Mouse (Mus musculus) midbrain, embryonic 13.5 days (tissue): ENCODE measurements around the gene Rpl22. TPM values are rescaled to one million over a fixed set of nuclear protein-coding genes. Genes with fewer than 3 reads are reported as not detected.

Experiments
- ATAC-seq: fragments of 200-750 bp; cut with Nextera tagmentation; 2 replicates; pipeline ENCODE4 v1.8.0; 2017; ENCODE audit warnings: mild to moderate bottlenecking, moderate TSS enrichment, moderate library complexity
- H3K27ac ChIP-seq: fragments of 300-500 bp; sonication (generic); 2 replicates; pipeline ENCODE4 v1.5.1; 2015; ENCODE audit warnings: inconsistent platforms, mild to moderate bottlenecking, moderate library complexity
- H3K27me3 ChIP-seq: fragments of 300-500 bp; sonication (generic); 2 replicates; pipeline ENCODE4 v1.6.1; 2015; ENCODE audit warnings: mild to moderate bottlenecking, inconsistent platforms
- H3K36me3 ChIP-seq: fragments of 300-500 bp; sonication (generic); 2 replicates; pipeline ENCODE4 v1.6.1; 2015; ENCODE audit warnings: mild to moderate bottlenecking, inconsistent platforms
- H3K4me1 ChIP-seq: fragments of 300-500 bp; sonication (generic); replicated peaks from 2 replicates; pipeline ENCODE4 v1.6.1; 2015; ENCODE audit warnings: inconsistent platforms
- H3K4me2 ChIP-seq: fragments of 300-500 bp; sonication (generic); replicated peaks from 2 replicates; pipeline ENCODE4 v1.6.1; 2015; ENCODE audit warnings: moderate library complexity, mild to moderate bottlenecking, inconsistent platforms
- H3K4me3 ChIP-seq: fragments of 300-500 bp; sonication (generic); replicated peaks from 2 replicates; pipeline ENCODE4 v1.5.1; 2015; ENCODE audit warnings: mild to moderate bottlenecking, inconsistent platforms
- H3K9ac ChIP-seq: fragments of 300-500 bp; sonication (generic); replicated peaks from 2 replicates; pipeline ENCODE4 v1.6.1; 2015; ENCODE audit warnings: mild to moderate bottlenecking, inconsistent platforms
- H3K9me3 ChIP-seq: fragments of 300-500 bp; sonication (generic); 2 replicates; pipeline ENCODE4 v1.6.1; 2016; ENCODE audit warnings: mild to moderate bottlenecking, inconsistent platforms
- WGBS: fragments of 180-500 bp; shearing (Covaris S2); methylation state at CpG from one replicate; pipeline ENCODE4 v1.1.7; 2015; 5-methylcytosine and 5-hydroxymethylcytosine counted together
- polyA plus RNA-seq: library from polyadenylated mRNA; unstranded; fragments of >200 nt; fragmentation: Nextera tagmentation; extraction: Ambion mirVana; gene quantifications from 2 replicates; pipeline ENCODE4 v1.2.1, GENCODE M21; 2015

Rpl22 gene
- polyA plus RNA-seq, 1 experiment from 2014 or later: 217 TPM

- Histone ChIP-seq H3K27me3 (peaks cover 97% of the 10 kb centered on the region), H3K4me2 (peak overlapping the region; percentile 57; the same call in 1 of the 2 replicates), H3K4me1 (peaks cover 72% of the 10 kb centered on the region), H3K36me3 (no peaks in the 10 kb centered on the region), H3K4me3 (no peak overlapping the region), H3K9me3 (no peaks in the 10 kb centered on the region), H3K9ac (no peak overlapping the region), H3K27ac (no peak overlapping the region)
- no peak for ATAC-seq
- 23% methylated on average over 18 of the region's 18 CpGs for WGBS
Observed at GRCm38 (mm10) chr4:152288398-152288945, 37.1 kb upstream of the Rpl22 start.

DNA sequence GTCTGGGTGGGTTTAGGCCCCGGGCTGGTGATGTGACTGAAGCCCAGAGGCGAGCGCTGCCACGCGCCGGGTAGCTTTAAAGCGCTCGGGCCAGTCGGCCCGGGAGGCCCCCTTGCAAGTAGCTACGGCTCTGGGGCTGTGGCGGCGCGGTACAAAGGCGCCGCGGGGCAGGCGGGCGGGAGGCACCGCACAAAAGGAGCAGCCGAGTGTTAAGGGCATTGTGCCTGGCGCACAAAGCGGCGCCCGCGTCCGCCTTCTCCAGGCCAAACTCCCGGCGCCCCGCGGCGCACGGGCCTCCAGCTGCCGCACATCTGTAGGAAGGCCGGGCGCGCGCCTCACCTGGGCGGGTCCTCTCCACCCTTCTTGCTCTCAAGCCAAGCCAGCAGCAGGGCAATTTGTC is 35.2 kb upstream of the Rpl22 start:
- Histone ChIP-seq H3K27me3 (peaks cover 97% of the 10 kb centered on the region), H3K36me3 (no peaks in the 10 kb centered on the region), H3K9ac (peak overlapping the region; percentile 62), H3K4me2 (peak overlapping the region; percentile 60), H3K27ac (peak overlapping the region; percentile 19; the same call in 1 of the 2 replicates), H3K9me3 (no peaks in the 10 kb centered on the region), H3K4me1 (peaks cover 79% of the 10 kb centered on the region), H3K4me3 (peak overlapping the region; percentile 33)
- under 1% methylated on average over 33 of the region's 39 CpGs for WGBS
- ATAC-seq: peak; percentile 68

GRCm38 (mm10) chr4:152290991-152291390 is 34.6 kb upstream of the Rpl22 start:
- H3K27ac ChIP-seq: 0 out of 2 replicates have a peak overlapping the region, but pooled peaks have one; percentile 19
- peaks cover 75% of the 10 kb centered on the region for H3K4me1 ChIP-seq
- H3K9ac ChIP-seq: peak overlapping the region; percentile 62; the same call in 1 of the 2 replicates
- ATAC-seq: no peak
- no peaks in the 10 kb centered on the region for H3K9me3 ChIP-seq
- no peaks in the 10 kb centered on the region for H3K36me3 ChIP-seq
- WGBS: 5% methylated on average over 11 of the region's 11 CpGs
- H3K4me2 ChIP-seq: peak overlapping the region; percentile 60
- peak overlapping the region; percentile 33; the same call in 1 of the 2 replicates for H3K4me3 ChIP-seq
- H3K27me3 ChIP-seq: peaks cover 97% of the 10 kb centered on the region

DNA sequence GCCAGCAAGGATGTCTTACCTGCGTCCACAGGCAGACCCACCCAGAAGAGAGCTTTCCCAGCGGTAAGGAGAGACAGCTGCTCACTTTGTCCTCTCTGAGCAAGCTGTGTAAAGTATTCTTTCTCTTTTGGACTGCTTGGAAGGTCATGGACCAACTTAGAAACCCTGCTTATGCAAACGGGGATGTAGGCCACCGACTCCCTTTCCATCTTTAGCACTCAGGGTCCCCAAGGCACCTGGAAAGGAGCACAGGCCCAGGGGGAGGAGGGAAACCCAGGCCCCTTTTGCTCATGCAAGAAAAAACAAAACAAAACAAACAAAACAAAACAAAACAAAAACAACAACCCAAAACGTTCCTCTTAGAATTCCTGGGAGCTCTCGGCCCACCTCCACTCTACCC is 34.0 kb upstream of the Rpl22 start, which contains the start of gene Hes3:
Gene Hes3, minus strand, starts transcription at position 101 of the 400 bp plus-strand sequence.
- H3K9me3 ChIP-seq: no peaks in the 10 kb centered on the region
- peak within 1 kb of the TSS; percentile 33 for H3K4me3 ChIP-seq
- H3K4me1 ChIP-seq: peaks cover 72% of the 10 kb centered on the region
- ATAC-seq: no peak
- peak within 1 kb of the TSS; percentile 60 for H3K4me2 ChIP-seq
- peak within 1 kb of the TSS; percentile 62 for H3K9ac ChIP-seq
- no peaks in the 10 kb centered on the region for H3K36me3 ChIP-seq
- H3K27me3 ChIP-seq: peaks cover 93% of the 10 kb centered on the region
- peak within 1 kb of the TSS; percentile 19; the same call in 1 of the 2 replicates for H3K27ac ChIP-seq
- 12% methylated on average over 6 of the region's 6 CpGs for WGBS

DNA sequence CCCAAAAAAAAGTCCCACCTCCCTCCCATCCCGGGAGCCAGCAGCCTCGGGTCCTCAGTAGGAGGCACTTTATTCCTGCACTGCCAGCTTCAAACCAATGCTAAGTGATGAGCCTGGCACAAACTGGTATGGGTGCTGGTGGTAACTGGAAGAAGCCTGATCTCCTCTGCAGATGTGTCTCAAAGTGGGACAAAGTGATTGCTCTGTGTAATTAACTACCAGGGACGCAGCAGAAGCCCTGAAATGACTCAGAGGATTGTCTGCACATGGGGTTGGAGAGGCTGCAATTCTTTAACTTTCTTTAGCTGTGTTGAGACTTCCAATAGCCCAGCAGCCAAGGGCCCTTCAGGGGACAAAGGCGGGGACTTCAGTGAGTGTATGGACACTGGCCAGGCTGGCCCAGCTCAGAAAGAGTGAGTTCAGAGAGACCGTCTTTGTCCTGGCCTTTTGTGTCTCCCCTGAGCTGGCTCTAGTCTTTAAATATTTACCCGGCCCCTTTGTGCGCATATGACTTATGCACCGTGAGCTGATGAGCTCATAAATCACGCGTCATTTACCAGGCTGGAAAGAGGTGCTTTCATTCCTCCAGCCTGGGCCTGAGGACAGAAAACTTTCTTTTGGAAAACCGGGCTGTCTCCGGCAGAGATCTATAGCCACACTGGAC is 33.3 kb upstream of the Rpl22 start:
- Histone ChIP-seq H3K4me1 (peaks cover 66% of the 10 kb centered on the region), H3K4me2 (0 out of 2 replicates have a peak overlapping the region, but pooled peaks have one; percentile 11), H3K36me3 (no peaks in the 10 kb centered on the region), H3K9ac (no peak overlapping the region; the same call in 1 of the 2 replicates), H3K27ac (no peak overlapping the region), H3K4me3 (no peak overlapping the region), H3K27me3 (peaks cover 86% of the 10 kb centered on the region), H3K9me3 (no peaks in the 10 kb centered on the region)
- WGBS: 4% methylated on average over 12 of the region's 12 CpGs
- ATAC-seq: no peak

GRCm38 (mm10) chr4:152294188-152294929 is 31.2 kb upstream of the Rpl22 start:
- Histone ChIP-seq H3K36me3 (0 out of 2 replicates have a peak, but pooled peaks cover under 1% of the 10 kb centered on the region), H3K4me1 (peaks cover 68% of the 10 kb centered on the region), H3K4me2 (no peak overlapping the region), H3K9ac (no peak overlapping the region), H3K27ac (no peak overlapping the region), H3K4me3 (no peak overlapping the region), H3K27me3 (peaks cover 70% of the 10 kb centered on the region), H3K9me3 (no peaks in the 10 kb centered on the region)
- no peak for ATAC-seq
- WGBS: 68% methylated on average over 10 of the region's 10 CpGs

DNA sequence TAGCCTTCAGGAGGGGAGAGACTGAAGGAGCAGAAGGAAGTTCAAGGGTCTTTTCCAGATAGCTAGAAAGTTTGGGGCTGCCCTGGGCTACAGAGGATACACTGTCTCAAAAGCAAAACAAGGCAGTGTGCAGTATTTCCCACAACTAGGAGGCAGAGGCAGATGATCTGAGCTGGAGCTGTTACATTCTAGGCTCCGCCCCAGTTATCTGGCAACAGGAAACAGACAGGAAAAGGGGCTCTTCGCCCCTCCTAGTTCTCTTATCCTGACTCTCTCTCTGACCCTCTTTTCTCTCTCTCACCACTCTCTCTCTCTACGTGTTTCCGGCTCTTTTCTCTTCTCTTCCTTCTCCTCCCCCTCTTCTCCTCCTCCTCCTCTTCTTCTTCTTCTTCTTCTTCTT is 29.6 kb upstream of the Rpl22 start:
- H3K4me3 ChIP-seq: no peak overlapping the region
- H3K9ac ChIP-seq: no peak overlapping the region
- 48% methylated on average over 4 of the region's 4 CpGs for WGBS
- no peak for ATAC-seq
- peaks cover 55% of the 10 kb centered on the region for H3K27me3 ChIP-seq
- H3K36me3 ChIP-seq: peaks cover 16% of the 10 kb centered on the region
- H3K4me1 ChIP-seq: peaks cover 56% of the 10 kb centered on the region
- H3K4me2 ChIP-seq: no peak overlapping the region
- no peak overlapping the region for H3K27ac ChIP-seq
- no peaks in the 10 kb centered on the region for H3K9me3 ChIP-seq

DNA sequence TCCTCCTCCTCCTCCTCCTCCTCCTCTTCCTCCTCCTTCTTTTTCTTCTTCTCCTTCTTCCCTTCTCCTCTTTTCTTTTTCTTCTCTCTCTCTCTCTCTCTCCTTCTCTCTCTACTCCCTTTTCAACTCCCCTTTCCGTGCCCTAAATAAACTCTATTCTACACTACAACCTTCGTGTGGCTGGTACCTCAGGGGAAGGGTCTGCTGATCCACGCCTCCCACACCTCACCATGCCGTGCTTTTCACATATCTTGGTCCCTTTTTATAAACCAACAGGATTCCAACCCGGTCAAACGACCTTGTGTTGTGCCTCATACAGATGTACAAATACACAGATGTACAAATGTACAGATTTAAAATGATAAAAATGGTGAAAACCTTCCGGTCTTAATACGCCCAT is 29.2 kb upstream of the Rpl22 start:
- H3K9me3 ChIP-seq: no peaks in the 10 kb centered on the region
- peak overlapping the region; percentile 37 for H3K9ac ChIP-seq
- H3K27ac ChIP-seq: no peak overlapping the region
- peaks cover 51% of the 10 kb centered on the region for H3K27me3 ChIP-seq
- peak overlapping the region; percentile 78 for H3K4me3 ChIP-seq
- peaks cover 20% of the 10 kb centered on the region for H3K36me3 ChIP-seq
- peaks cover 52% of the 10 kb centered on the region for H3K4me1 ChIP-seq
- ATAC-seq: no peak
- peak overlapping the region; percentile 64 for H3K4me2 ChIP-seq
- 20% methylated on average over 8 of the region's 8 CpGs for WGBS

DNA sequence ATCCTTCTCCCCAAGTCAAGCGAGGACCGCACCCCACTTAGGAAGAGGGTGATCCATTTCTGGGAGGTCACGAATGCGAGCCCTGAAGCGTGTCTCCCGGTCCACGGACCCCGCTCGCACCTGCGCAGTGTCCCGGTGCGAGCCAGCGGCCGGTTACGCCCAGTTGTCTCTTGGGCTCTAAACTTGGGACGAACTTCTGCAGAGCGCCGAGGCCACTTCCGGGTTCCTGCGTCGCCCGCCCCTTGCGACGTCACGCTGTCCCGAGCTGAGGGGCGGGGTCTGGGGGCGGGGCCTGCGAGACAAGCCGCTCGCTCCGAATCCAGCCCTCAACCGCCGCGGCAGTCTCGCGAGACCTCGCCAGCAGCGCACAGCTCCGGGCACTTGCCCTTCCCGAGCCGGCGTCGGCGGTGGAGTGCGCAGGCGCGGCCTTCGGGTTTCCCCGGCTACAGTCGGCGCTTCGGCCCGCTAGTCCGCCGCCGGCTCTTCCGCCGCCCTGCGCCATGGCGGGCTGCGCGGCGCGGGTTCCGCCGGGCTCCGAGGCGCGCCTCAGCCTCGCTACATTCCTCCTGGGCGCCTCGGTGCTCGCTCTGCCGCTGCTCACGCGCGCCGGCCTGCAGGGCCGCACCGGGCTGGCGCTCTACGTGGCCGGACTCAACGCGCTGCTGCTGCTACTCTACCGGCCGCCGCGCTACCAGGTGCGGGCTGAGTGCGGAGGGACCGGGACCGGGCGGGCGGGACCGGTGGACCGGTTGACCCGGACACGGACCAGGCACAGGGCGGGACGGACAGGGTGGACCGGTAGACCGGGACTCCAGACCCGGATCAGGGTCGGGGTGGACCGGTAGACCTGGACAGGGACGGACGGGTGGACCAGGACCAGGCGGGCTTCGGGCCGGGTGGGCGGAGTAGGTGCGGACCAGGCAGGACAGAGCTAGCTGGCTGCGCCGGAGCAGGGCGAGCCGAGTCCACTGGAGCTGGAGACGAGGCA is 28.4 kb upstream of the Rpl22 start, which contains the start of gene Icmt:
Gene Icmt, plus strand, starts transcription at position 354 of the 988 bp plus-strand sequence.
- Histone ChIP-seq H3K4me1 (peaks cover 44% of the 10 kb centered on the region), H3K4me2 (peak within 1 kb of the TSS; percentile 96), H3K27me3 (peaks cover 43% of the 10 kb centered on the region), H3K4me3 (peak within 1 kb of the TSS; percentile 78), H3K9ac (peak within 1 kb of the TSS; percentile 93), H3K9me3 (no peaks in the 10 kb centered on the region), H3K27ac (peak within 1 kb of the TSS; percentile 79), H3K36me3 (peaks cover 28% of the 10 kb centered on the region)
- WGBS: under 1% methylated on average over 99 of the region's 119 CpGs
- peak; percentile 96 for ATAC-seq

- peak overlapping the region; percentile 93; the same call in 1 of the 2 replicates for H3K9ac ChIP-seq
- peaks cover 26% of the 10 kb centered on the region for H3K27me3 ChIP-seq
- 80% methylated on average over 14 of the region's 14 CpGs for WGBS
- peaks cover 27% of the 10 kb centered on the region for H3K4me1 ChIP-seq
- peak overlapping the region; percentile 96; the same call in 1 of the 2 replicates for H3K4me2 ChIP-seq
- peak overlapping the region; percentile 78; the same call in 1 of the 2 replicates for H3K4me3 ChIP-seq
- no peak for ATAC-seq
- H3K27ac ChIP-seq: no peak overlapping the region
- peaks cover 43% of the 10 kb centered on the region for H3K36me3 ChIP-seq
- H3K9me3 ChIP-seq: no peaks in the 10 kb centered on the region
Observed at GRCm38 (mm10) chr4:152298836-152299235, 26.7 kb upstream of the Rpl22 start.

- H3K9me3 ChIP-seq: no peaks in the 10 kb centered on the region
- no peak for ATAC-seq
- H3K4me1 ChIP-seq: peaks cover 22% of the 10 kb centered on the region
- peaks cover 11% of the 10 kb centered on the region for H3K27me3 ChIP-seq
- peaks cover 57% of the 10 kb centered on the region for H3K36me3 ChIP-seq
- no peak overlapping the region for H3K4me3 ChIP-seq
- H3K4me2 ChIP-seq: no peak overlapping the region
- 91% methylated on average over 8 of the region's 8 CpGs for WGBS
- no peak overlapping the region for H3K27ac ChIP-seq
- no peak overlapping the region; the same call in 1 of the 2 replicates for H3K9ac ChIP-seq
Observed at GRCm38 (mm10) chr4:152300375-152300774, 25.2 kb upstream of the Rpl22 start.
